Mouse (Mus musculus) monocyte, adult 59 days (primary cell): ENCODE measurements around the gene Fam19a4. TPM values are rescaled to one million over a fixed set of nuclear protein-coding genes. Genes with fewer than 3 reads are reported as not detected.

Experiments
- total RNA-seq, 2 experiments: library from RNA; stranded (reverse); gene quantifications; one replicate each; pipeline ENCODE4 v1.2.4; 2023

Fam19a4 gene
- total RNA-seq: not detected

GRCm38 (mm10) chr6:97060074-97060681 lies at the start of gene Fam19a4:
Gene Fam19a4, minus strand, starts transcription at chr6:97060413.

Other genes with a start within 250 kb of the Fam19a4 start
- gene Eogt, start 88.8 kb upstream of the Fam19a4 start, total RNA-seq: 10 to 100 TPM; 11.9 to 14.2 TPM
- gene Tmf1, start 118.7 kb upstream of the Fam19a4 start, total RNA-seq: 10 to 100 TPM; 55.0 to 58.1 TPM
- 10 to 100 TPM; 31.5 to 32.9 TPM for gene Uba3, start 145.2 kb upstream of the Fam19a4 start, total RNA-seq
- gene Arl6ip5, start 150.3 kb upstream of the Fam19a4 start, total RNA-seq: 100 to 1,000 TPM; 178 to 191 TPM
- gene Lmod3, start 192.3 kb upstream of the Fam19a4 start, total RNA-seq: not detected